Mouse (Mus musculus) MEL (cell line): ENCODE results near the gene Adarb1. TPM values are rescaled to one million over a fixed set of nuclear protein-coding genes. Genes with fewer than 3 reads are reported as not detected.

Experiments
- DNase-seq: peaks from one replicate; pipeline ENCODE4 v3.0.0; 2011; ENCODE audit warnings: low read depth, low spot score
- H3K27ac ChIP-seq: 2 replicates; pipeline ENCODE4 v1.5.1; 2012; ENCODE audit warnings: low read depth, mild to moderate bottlenecking, control low read depth, low read length, moderate library complexity; ENCODE audit not compliant: control insufficient read depth
- H3K27me3 ChIP-seq, 2 experiments: fragments of 150-350 bp in 1 of 2; sonication (generic) in 1 of 2; 2 replicates each; pipeline ENCODE4 v1.6.1; 2012; ENCODE audit warnings: low read length in 2 of 2, mild to moderate bottlenecking in 2 of 2, improper control_type of control experiment in 1 of 2, moderate library complexity in 1 of 2; ENCODE audit not compliant: insufficient read depth in 2 of 2, control insufficient read depth in 1 of 2
- H3K36me3 ChIP-seq, 2 experiments: 2 replicates each; pipeline ENCODE4 v1.6.1; 2012 to 2014; ENCODE audit warnings: low read length in 2 of 2, improper control_type of control experiment in 1 of 2, inconsistent platforms in 1 of 2, mild to moderate bottlenecking in 1 of 2; ENCODE audit not compliant: insufficient read depth in 2 of 2, control insufficient read depth in 1 of 2
- H3K4me1 ChIP-seq, 2 experiments: fragments of 150-350 bp in 1 of 2; sonication (generic) in 1 of 2; 2 replicates each; pipeline ENCODE4 v1.6.1; 2012; ENCODE audit warnings: low read length in 2 of 2, improper control_type of control experiment in 1 of 2, mild to moderate bottlenecking in 1 of 2; ENCODE audit not compliant: insufficient read depth in 2 of 2, control insufficient read depth in 1 of 2
- H3K4me3 ChIP-seq, 2 experiments: fragments of 150-350 bp in 1 of 2; sonication (generic) in 1 of 2; 2 replicates each; pipeline ENCODE4 v1.5.1; 2012; ENCODE audit warnings: low read depth in 2 of 2, low read length in 2 of 2, mild to moderate bottlenecking in 2 of 2, moderate library complexity in 2 of 2, control low read depth in 1 of 2, improper control_type of control experiment in 1 of 2; ENCODE audit not compliant: control insufficient read depth in 1 of 2, insufficient read depth in 1 of 2
- H3K79me2 ChIP-seq: 2 replicates; pipeline ENCODE4 v1.6.1; 2012; ENCODE audit warnings: mild to moderate bottlenecking, low read length, moderate library complexity; ENCODE audit not compliant: control insufficient read depth, poor library complexity, insufficient read depth
- H3K9ac ChIP-seq: 2 replicates; pipeline ENCODE4 v1.6.1; 2012; ENCODE audit warnings: low read depth, mild to moderate bottlenecking, control low read depth, low read length, moderate library complexity; ENCODE audit not compliant: control insufficient read depth, poor library complexity, severe bottlenecking
- H3K9me3 ChIP-seq: fragments of 150-350 bp; sonication (generic); replicated peaks from 2 replicates; pipeline ENCODE4 v1.6.1; 2012; ENCODE audit warnings: mild to moderate bottlenecking, low read length, improper control_type of control experiment, moderate library complexity; ENCODE audit not compliant: insufficient read depth
- CHD1 ChIP-seq: IDR thresholded peaks from 2 replicates; pipeline ENCODE4 v1.6.1; 2012; ENCODE audit warnings: low read depth, mild to moderate bottlenecking, inconsistent platforms, low read length, improper control_type of control experiment
- CHD2 ChIP-seq: IDR thresholded peaks from 2 replicates; pipeline ENCODE4 v1.6.1; 2011; ENCODE audit warnings: low read length, improper control_type of control experiment
- ELF1 ChIP-seq: IDR thresholded peaks from 2 replicates; pipeline ENCODE4 v1.6.1; 2014; ENCODE audit warnings: low read depth, mild to moderate bottlenecking, inconsistent platforms, low read length, improper control_type of control experiment, moderate library complexity
- EP300 ChIP-seq, 2 experiments: IDR thresholded peaks; 2 replicates each; pipeline ENCODE4 v1.6.1; 2011; ENCODE audit warnings: improper control_type of control experiment in 2 of 2, low read length in 2 of 2, low read depth in 1 of 2, mild to moderate bottlenecking in 1 of 2
- HCFC1 ChIP-seq: IDR thresholded peaks from 2 replicates; pipeline ENCODE4 v1.6.1; 2012; ENCODE audit warnings: low read depth, mild to moderate bottlenecking, inconsistent platforms, low read length, improper control_type of control experiment, moderate library complexity
- JUND ChIP-seq: IDR thresholded peaks from 2 replicates; pipeline ENCODE4 v1.6.1; 2011; ENCODE audit warnings: low read depth, mild to moderate bottlenecking, improper control_type of control experiment, low read length
- MAFK ChIP-seq: IDR thresholded peaks from 2 replicates; pipeline ENCODE4 v1.6.1; 2011; ENCODE audit warnings: low read depth, mild to moderate bottlenecking, low read length, improper control_type of control experiment, borderline replicate concordance
- MAX ChIP-seq: IDR thresholded peaks from 2 replicates; pipeline ENCODE4 v1.6.1; 2011; ENCODE audit warnings: low read length, improper control_type of control experiment
- MEF2A ChIP-seq: IDR thresholded peaks from 2 replicates; pipeline ENCODE4 v1.6.1; 2014; ENCODE audit warnings: low read depth, mild to moderate bottlenecking, inconsistent platforms, low read length, improper control_type of control experiment; ENCODE audit not compliant: poor library complexity, insufficient replicate concordance, severe bottlenecking; ENCODE audit errors: extremely low read depth
- MYB ChIP-seq: IDR thresholded peaks from 2 replicates; pipeline ENCODE4 v1.6.1; 2011; ENCODE audit warnings: mild to moderate bottlenecking, low read depth, low read length, improper control_type of control experiment
- POLR2AphosphoS5 ChIP-seq: IDR thresholded peaks from 2 replicates; pipeline ENCODE4 v1.6.1; 2012; ENCODE audit warnings: low read depth, borderline replicate concordance, mild to moderate bottlenecking, inconsistent platforms, low read length, moderate library complexity, mixed read lengths
- RCOR1 ChIP-seq: IDR thresholded peaks from 2 replicates; pipeline ENCODE4 v1.6.1; 2012; ENCODE audit warnings: low read depth, mild to moderate bottlenecking, inconsistent platforms, low read length, improper control_type of control experiment
- TBP ChIP-seq: IDR thresholded peaks from 2 replicates; pipeline ENCODE4 v1.8.0; 2011; ENCODE audit warnings: low read depth, low read length, improper control_type of control experiment
- TCF12 ChIP-seq: IDR thresholded peaks from 2 replicates; pipeline ENCODE4 v1.6.1; 2014; ENCODE audit warnings: low read depth, mild to moderate bottlenecking, inconsistent platforms, low read length, improper control_type of control experiment, moderate library complexity
- UBTF ChIP-seq: IDR thresholded peaks from 2 replicates; pipeline ENCODE4 v1.6.1; 2012; ENCODE audit warnings: low read depth, mild to moderate bottlenecking, inconsistent platforms, low read length, improper control_type of control experiment, moderate library complexity, borderline replicate concordance; ENCODE audit not compliant: insufficient read depth
- ZC3H11A ChIP-seq: IDR thresholded peaks from 2 replicates; pipeline ENCODE4 v1.6.1; 2012; ENCODE audit warnings: low read depth, mild to moderate bottlenecking, inconsistent platforms, low read length, improper control_type of control experiment
- ZKSCAN1 ChIP-seq: IDR thresholded peaks from 2 replicates; pipeline ENCODE4 v1.6.1; 2012; ENCODE audit warnings: low read depth, mild to moderate bottlenecking, inconsistent platforms, low read length, improper control_type of control experiment, moderate library complexity
- ZMIZ1 ChIP-seq: IDR thresholded peaks from 2 replicates; pipeline ENCODE4 v1.6.1; 2012; ENCODE audit warnings: low read depth, mild to moderate bottlenecking, inconsistent platforms, low read length, improper control_type of control experiment, moderate library complexity
- polyA plus RNA-seq, 2 experiments: library from polyadenylated mRNA; stranded (reverse) in 1 of 2; unstranded in 1 of 2; fragments of >175 nt in 1 of 2; fragments of >200 nt in 1 of 2; gene quantifications; 2 replicates each; pipeline versions ENCODE4 v1.2.1 to v1.2.4; 2012; ENCODE audit warnings: low replicate concordance in 2 of 2, low read depth in 1 of 2; ENCODE audit not compliant: insufficient read length in 2 of 2, insufficient read depth in 1 of 2, missing spikeins in 1 of 2
- total RNA-seq: library from RNA; depleted of rRNA; stranded (reverse); fragments of 300-350 nt; gene quantifications from 2 replicates; pipeline ENCODE4 v1.2.3, GENCODE M21; 2012

Adarb1 gene
- total and polyA plus RNA-seq, 3 experiments, result 2.4 to 3.8 TPM; not detected in 1

DNA sequence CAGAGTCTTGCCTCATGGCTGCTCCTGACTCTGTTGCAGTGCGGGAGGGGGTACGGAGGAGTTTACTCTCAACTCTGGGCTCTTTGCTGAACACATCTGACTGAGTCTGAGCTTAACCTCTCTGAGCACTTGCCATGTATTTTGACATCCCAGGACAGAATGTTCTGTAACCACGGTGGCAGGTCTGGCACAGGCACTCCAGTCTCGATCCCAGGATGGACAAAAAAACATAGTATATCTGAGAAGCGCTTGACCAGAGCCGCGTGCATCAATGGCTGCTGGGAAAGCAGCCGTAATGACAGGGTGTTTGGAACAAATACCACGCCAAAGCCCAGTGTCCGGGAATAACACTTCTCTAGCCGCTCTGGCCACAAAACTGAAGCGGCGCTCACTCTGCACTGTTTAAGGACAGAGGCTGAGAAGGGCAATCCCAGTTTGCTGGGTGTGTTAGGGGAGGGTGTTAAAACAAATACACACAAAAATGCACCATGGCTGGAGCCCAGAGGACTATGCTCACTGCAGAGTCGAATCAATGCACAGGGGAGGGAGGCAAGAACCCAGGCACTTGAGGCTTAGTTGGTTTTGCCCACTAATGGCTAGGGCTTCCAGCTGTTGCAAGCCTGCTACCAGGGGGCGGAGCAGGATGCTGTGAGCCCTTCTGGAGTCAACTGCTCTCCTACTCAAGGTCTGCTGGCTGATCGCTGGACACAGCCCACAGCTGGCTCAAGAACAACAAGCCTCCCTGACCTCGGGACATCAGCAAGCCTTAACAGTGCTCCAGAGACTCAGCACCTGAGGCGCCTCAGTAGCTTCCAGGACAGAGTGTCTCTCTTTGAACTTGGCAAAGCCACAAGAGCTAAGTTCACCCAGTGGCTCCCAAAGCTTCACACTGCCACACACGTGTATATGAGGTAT lies 23.0 kb upstream of the Adarb1 start:
- H3K4me1 ChIP-seq, result no peaks in the 10 kb centered on the region
- TF ChIP-seq UBTF (no peak), ELF1 (no peak), EP300 (IDR thresholded peaks at IDR 0.05; ENCODE audit: low read depth in 1 of 2, low read length in 2 of 2) (no peak), JUND (no peak), RCOR1 (no peak), ZKSCAN1 (no peak), MYB (no peak), MAX (no peak), HCFC1 (no peak), ZC3H11A (no peak), POLR2AphosphoS5 (no peak)
- TF ChIP-seq, all 39 proteins: peak for 0
- H3K9ac ChIP-seq, result no peak overlapping the region

GRCm38 (mm10) chr10:77440286-77440685 lies 22.2 kb upstream of the Adarb1 start:
- Histone ChIP-seq H3K36me3 (no peaks in the 10 kb centered on the region), H3K4me3 (no peak overlapping the region), H3K4me1 (no peaks in the 10 kb centered on the region), H3K79me2 (no peaks in the 10 kb centered on the region), H3K9me3 (no peaks in the 10 kb centered on the region), H3K9ac (no peak overlapping the region), H3K27me3 (peaks cover 0 to 3% of the 10 kb centered on the region in 2 experiments; a peak in 2 of 4 replicates), H3K27ac (no peak overlapping the region)
- TF ChIP-seq TCF12 (no peak), MEF2A (no peak), TBP (no peak), ZMIZ1 (no peak), CHD2 (no peak), CHD1 (no peak), MAFK (no peak), ELF1 (no peak)
- DNase-seq, result no peak

More for the DNA sequence above, 23.0 kb upstream of the Adarb1 start:
- H3K9me3 ChIP-seq, result no peaks in the 10 kb centered on the region
- no peak overlapping the region for H3K27ac ChIP-seq
- DNase-seq, result no peak
- no peaks in the 10 kb centered on the region; a peak in 1 of 4 replicates for H3K27me3 ChIP-seq
- no peaks in the 10 kb centered on the region for H3K36me3 ChIP-seq
- no peak overlapping the region for H3K4me3 ChIP-seq
- H3K79me2 ChIP-seq, result no peaks in the 10 kb centered on the region
